Mouse (Mus musculus) testis, postnatal 14 days (tissue): Measurements from ENCODE around the gene Gm38392.
"Not testable (repeated sequence)": the region's sequence is repeated elsewhere in the genome, so short reads cannot be mapped to it uniquely, and the experiment has no call there.

ENCODE experiments used
- DNase-seq: peaks from one replicate; pipeline ENCODE4 v3.0.0; 2021; ENCODE audit warnings: low spot score

Gm38392 gene

DNA sequence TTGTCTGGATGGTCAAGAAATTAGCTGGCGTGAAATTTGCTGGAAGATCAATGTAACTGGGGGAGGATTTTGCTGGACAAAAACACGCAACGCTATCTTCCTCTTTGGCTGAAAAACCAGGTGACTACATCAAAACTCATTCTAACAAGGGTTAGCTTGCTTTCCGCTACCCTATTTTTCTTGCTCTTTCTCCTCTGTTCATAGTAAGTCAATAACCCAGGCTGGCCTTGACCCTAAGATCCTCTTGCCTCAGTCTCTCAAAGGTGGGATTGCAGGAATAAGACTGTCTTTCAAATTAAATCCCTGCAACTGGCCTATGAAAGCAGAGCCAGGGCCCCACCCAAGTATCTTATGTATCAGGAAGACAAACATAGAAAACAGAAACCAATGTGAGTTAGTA, at the start of gene Gm38392:
Gm38392 (minus strand) TSS at position 101 of the 400 bp plus-strand sequence.
- no peak for DNase-seq

DNA sequence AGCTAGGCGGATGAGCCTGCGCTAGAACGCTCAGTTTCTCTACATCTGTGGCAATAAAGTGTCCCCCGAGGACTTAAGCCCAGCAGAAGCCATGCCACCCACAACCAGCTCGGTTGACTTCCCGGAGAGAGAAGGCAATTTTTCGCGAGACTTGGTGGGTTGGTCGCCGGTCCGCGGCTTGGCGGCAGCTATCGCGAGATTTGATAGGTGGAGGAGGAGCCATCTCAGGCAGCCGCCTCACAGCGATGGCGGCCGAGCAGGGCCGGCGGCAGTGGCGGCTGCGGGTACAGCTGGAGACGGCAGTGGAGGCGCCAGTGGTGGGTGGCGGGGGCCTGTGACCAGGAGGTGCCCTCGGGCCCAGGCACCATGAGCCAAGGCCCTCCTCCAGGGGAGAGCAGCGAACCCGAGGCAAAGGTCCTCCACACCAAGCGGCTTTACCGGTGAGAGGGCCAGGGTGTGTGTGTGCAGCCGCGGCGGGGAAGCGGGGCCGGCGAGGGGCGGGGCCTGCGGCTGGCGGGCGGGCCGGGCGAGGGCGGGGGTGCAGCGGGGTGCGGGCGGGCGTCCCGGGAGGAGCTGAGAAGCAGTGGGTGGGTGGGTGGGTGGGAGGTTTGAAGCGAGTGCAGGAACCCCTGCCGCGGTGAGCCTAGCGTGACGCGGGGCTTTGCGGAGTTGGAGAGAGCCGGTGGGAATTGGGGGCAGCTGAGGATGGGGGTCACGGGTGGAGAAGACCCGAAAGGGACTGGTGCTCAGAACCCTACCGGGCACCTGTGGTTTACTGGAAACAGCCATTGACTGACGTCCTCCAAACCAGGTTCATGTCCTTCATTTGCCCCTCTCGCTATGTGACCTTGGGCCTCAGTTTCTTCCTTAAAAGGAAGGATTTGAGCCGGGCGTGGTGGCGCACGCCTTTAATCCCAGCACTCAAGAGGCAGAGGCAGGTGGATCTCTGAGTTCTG, 49.3 kb upstream of the Gm38392 start, which contains the start of the genes Tmem79 and Smg5:
Tmem79 (minus strand) TSS at position 91 of the 956 bp plus-strand sequence.
Smg5 (plus strand) TSS at position 203 of the 956 bp plus-strand sequence.
- DNase-seq: peak; percentile 96

DNA sequence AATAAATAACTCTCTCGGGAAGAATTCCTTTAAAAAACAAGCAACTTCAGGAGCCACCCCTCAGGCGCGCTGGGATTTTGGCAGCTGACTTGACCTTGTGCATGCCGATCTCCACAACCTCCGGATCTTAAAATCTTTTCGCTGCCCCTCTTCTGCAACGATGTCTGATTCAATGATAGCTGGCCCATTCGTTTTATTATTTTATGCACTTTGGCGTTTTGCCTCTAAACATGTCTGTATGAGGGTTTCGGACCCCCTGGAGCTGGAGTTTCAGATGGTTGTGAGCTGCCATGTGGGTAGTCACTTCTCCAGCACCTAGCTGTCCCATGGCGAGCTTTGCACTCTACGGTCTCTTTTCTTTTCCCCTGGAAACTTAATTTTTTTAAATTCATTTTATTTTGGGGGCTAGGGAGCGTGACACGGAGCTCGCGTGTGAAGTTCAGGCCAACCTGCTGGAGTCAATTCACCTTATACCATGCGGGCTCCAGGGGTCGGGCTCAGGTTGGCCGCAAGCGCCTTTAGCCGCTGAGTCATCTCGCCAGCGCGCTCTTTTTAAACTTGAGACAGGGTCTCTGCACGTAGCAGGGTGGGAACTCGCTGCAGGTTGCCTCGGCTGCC, 48.5 kb upstream of the Gm38392 start:
- no peak for DNase-seq

DNA sequence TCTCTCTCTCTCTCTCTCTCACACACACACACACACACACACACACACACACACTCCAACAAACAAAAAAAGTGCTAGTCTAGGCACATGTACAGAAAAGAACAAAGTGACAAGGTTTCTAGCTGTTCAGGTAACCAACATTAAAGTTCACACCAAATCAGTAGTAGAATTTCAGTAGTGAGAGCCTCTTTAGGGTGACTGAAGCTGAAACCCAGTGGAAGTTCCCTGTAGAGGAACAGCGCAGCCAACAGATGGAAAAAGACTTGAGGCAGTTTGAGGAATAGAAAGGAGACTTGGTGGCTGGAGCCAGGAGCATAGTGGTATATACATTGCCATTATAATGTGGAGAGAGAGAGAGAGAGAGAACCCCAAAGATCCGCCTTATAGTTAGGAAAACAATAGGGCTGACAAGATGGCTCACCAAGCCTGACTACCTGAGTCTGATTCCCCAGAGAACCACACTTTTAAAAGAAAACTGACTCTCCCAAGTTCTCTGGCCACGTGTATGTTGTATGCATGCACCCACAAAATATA, 48.0 kb upstream of the Gm38392 start:
- no peak for DNase-seq

DNA sequence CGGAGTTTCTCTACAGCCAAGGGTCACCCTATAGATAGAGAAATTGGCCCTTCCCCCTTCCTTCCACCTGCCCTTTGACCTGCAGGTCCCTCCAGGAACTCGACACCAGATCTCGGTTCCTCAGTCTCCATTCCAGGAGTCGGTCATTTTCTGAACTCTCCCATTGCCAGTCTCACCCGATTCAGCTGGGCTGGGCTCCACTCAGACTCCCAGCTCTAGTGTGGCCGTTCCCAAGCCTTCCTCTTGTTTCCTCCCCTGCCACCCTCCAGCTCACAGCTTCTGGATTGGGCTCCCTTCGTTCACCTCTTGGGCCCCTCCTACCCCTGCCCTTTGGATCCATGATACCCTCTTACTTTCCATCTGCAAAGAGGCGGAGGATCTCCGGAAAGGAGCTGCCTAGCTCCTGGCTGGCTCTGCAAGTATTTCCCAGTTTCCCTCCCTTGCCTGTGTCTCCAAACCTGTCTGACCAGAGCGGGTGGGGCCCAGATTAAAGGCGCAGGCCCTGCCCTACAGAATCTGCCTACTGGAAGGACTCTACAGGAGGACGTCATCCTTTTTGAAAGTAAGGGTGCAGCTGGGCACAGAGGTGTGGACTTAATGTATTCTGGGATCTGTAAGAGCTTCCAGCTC, 47.1 kb upstream of the Gm38392 start:
- no peak for DNase-seq

DNA sequence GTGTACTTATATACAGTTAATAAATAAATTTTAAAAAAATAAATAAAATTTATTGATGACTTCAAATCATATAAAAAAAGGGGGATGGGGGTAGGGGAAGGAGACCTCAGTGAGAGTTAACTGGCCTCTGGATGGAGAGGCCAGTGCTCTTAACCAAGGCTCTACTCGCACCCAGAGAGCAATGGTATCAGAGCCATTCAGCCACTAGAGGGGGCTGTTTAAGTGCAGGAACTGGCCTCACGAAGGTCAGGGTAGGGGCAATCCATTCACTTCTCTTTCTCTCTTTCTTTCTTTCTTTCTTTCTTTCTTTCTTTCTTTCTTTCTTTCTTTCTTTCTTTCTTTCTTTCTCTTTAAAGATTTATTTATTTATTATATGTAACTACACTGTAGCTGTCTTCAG, 44.3 kb upstream of the Gm38392 start:
- no peak for DNase-seq

DNA sequence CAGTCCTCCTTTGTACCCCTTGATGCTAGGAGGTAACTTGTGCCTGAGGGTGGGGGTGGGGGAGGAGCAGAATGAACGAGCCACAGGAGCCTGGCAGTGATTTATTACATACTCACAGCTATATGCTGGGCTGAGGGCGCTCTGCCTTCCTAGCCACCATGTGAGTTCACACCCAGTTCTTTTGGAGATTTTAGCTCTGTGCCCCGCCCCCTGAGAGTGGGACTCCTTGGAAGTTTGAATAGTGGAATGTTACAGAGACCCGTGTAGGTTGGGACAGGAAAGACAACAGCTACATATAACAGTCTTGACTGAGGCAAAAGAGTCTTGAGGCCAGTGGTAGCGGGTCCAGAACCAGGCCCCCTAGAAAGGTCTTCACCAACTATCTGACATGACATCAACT, 41.9 kb upstream of the Gm38392 start:
- no peak for DNase-seq

DNA sequence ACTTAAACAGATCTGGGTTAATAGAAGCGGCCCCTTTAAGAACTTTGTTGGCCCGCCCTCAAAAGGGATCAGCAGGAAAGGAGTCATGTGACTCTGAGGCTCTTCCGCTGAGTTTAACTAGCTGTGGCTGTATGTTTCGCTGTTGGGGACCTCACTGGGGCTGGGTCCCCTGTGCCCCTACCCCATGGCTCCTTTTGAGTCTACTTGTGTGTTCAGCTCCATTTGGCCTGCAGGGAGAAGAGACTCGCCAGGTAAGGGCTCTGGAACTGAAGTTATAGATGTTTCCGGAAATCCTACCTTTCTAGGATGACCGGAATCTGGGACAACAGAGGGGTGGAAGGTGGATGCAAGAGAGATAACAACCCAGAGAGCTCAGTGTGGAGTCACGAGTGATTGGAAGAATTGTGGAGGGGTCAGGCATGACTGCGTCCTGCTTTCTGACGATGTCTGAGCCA, 38.0 kb upstream of the Gm38392 start, which contains the start of gene Glmp:
Glmp (plus strand) TSS at position 73 of the 455 bp plus-strand sequence.
- DNase-seq: peak; percentile 17

DNA sequence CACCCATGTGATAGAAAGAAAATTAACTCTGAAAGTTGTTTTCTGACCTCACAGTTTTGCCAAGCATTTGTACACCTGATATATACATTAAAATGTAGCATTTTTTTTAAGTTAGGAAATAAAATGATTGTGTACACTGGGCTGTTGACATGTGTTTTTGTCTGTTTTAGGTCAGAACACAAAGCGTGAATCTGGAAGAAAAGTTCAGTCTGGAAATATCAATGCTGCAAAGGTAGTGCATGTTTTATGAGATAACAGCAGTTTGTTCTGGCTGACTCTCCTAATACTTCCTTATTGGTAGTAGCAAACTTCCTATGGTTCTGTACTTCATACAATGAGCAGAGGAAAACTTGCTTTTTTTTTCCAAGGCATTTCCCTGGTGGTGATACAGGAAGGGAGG, 12.2 kb upstream of the Gm38392 start:
- DNase-seq: no peak

DNA sequence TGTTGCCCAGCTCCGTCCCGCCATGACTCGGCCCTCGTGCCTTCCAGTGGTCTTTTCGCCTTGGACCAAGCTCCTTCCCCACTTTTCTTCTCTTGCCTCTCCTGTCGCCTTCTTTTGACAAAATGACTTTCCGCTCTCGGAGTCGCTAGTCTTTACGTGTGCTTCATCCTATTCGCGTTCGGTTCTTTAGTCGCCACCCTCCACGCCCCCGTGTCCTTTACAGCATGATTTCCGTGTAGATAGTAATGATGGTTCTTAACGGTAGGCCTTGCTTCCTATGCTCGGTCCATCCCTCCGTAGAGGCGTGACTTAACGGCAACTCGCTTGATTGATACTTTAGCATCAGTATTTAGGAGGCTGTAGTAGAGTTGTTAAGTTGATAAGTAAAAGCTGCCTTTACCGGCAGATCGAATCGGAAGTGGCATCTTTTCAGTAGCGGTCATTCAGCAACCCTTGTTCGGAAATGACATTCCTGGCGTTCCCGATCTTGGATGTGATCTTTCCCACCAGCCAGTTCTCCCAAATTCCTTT, 10.4 kb upstream of the Gm38392 start:
- no peak for DNase-seq

DNA sequence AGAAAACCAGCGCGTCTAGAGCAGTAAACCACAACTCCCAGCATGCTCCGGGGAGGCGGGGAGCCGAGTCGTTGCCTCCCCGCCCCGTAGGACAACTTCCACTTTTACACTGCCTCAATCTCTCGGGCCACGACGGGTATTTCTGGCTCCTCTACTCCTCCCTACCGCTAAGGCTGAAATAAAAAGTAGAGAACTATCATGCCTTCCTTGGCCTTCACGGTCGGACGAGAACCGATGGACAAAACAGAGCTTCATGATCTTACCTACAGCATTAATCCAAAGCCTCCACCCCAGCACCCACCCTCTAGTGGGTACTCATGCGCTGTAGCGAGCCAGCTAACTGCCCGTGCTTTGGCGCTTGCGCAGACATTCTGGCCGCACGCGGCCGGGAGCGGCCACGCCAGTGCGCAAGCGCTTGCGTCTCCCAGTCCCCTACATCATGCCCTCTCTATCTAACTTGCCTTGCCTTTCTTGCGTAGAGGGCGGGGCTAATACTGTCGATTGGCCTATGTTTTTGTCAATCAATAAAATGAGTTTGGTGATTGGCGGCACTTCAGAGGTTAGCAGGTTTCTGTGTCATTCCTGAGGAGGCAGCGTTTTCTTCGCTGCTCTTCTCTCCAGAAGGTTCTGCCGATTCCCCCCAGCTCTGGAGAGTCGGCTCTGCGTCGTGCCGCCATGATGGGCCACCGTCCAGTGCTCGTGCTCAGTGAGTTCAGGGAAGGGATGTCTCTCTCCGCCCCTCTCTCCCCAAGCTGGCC, 9.7 kb upstream of the Gm38392 start, which contains the start of the genes Tsacc and Cct3:
Tsacc (minus strand) TSS at position 439 of the 758 bp plus-strand sequence.
Cct3 (plus strand) TSS at position 556 of the 758 bp plus-strand sequence.
- peak; percentile 98 for DNase-seq

DNA sequence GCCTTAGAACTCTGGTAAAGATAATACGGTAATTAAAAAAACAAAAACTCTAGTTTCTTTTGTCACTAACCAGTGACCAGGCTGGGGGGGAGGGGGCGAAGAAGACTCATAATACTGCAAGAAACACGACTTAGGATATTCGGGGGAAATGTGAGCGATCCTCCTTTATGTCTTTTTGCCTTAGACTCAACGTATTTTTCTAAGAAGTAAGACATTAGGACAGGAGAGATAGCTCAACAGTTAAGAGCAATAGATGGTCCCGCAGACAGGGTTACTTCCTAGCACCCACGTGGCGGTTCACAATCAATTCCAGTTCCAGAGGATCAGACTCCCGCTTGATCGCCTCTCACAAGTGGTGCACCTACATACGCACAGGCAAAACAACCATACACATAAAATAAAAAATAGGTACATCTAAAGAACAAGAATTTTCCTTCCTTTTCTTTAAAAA, 9.1 kb upstream of the Gm38392 start:
- no peak for DNase-seq

DNA sequence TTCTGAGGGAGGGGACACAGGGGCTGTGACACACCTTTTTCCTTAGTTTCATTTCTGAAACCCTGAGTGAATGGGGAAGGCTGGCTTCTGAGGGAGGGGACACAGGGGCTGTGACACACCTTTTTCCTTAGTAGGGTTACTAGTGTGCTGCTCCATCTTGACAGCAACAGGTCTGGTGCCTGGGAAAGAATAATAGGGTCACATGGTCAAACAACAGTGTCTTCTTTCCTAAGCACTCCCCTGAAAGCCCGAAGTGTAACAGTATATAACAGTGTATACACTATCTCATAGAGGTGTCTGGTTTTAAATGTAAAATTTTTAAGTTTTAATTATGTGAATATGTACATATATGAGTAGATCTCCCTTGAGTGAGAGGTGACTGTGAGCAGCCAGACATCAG, 8.3 kb upstream of the Gm38392 start:
- DNase-seq: not testable (repeated sequence)

DNA sequence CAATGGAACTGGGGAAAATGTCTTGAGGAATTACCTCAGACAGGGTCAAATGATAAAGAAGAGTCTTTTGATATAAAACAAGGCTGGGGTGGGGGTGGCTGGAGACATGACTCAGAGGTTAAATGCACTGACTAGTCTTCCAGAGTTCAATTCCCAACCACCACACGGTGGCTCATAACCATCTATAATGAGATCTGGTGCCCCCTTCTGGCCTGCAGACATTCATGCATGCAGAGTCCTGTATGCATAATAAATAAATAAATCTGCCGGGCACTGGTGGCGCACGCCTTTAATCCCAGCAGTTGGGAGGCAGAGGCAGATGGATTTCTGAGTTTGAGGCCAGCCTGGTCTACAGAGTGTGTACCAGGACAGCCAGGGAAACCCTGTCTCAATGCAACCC, 5.0 kb upstream of the Gm38392 start:
- no peak for DNase-seq

DNA sequence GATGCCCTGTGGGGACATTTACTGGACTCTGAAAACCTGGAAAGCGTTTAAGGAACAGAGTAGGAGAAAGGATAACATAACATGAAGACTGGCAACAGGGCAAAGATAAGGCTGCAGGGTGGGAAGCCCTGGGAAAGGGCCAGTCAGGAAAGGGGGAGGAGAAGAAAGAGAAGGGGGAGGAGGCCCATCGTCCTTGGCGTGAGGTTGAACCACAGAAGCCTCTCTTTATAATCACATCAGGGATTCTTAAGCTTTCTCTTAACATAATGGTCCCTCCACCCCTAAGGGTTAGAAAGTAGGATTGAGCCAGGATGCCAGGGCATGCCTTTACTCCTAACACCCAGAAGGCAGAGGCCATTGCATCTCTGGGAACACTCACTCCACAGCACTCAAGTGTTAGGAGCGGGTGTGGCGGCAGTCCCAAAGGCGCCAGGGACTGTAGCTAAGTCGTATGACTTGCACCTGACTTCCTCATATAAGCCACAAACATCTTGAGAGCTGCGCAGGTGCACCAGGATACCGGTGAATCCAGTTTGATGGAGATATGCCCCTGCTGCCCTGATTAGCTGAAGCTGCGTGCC, 1.2 kb upstream of the Gm38392 start:
- DNase-seq: not testable (repeated sequence)

DNA sequence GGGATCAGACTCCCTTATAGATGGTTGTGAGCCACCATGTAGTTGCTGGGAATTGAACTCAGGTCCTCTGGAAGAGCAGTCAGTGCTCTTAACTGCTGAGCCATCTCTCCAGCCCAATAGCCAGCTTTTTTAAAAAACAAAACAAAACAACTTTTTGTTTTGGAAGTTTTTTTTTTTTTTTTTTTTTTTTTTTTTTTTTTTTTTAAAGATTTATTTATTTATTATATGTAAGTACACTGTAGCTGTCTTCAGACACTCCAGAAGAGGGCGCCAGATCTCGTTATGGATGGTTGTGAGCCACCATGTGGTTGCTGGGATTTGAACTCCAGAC, 1.5 kb downstream of the Gm38392 start:
- DNase-seq: not testable (repeated sequence)

DNA sequence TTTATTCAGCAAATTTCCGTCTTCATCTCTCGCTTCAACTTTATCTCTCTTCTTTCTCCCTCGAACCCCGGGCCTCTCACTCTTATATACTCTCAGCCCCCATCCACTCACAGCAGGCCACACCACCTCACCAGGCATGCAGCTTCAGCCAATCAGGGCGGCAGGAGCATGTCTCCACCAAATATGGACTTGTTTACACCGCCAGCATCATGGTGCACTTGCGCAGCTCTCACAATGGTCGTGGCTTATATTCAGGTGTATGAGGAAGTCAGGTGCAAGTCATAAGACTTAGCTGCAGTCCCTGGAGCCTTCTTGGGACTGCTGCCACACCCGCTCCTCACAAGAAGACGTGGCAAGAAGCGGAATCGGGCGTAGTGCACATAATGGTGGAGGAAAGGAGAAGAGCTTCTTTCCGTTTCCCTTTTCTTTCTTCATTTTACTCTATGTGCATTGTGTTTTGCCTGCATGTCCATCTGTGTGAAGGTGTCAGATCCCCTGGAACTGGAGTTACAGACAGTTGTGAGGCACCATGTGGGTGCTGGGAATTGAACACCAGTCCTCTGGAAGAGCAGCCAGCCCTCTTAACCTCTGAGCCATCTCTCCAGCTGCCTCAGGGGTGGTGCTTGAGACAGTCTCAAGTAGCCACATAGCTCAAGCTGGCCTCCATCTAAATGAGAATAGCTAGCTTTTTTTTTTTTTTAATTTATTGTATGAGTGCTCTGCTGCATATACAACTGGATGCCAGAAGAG, 2.0 kb downstream of the Gm38392 start:
- not testable (repeated sequence) for DNase-seq

DNA sequence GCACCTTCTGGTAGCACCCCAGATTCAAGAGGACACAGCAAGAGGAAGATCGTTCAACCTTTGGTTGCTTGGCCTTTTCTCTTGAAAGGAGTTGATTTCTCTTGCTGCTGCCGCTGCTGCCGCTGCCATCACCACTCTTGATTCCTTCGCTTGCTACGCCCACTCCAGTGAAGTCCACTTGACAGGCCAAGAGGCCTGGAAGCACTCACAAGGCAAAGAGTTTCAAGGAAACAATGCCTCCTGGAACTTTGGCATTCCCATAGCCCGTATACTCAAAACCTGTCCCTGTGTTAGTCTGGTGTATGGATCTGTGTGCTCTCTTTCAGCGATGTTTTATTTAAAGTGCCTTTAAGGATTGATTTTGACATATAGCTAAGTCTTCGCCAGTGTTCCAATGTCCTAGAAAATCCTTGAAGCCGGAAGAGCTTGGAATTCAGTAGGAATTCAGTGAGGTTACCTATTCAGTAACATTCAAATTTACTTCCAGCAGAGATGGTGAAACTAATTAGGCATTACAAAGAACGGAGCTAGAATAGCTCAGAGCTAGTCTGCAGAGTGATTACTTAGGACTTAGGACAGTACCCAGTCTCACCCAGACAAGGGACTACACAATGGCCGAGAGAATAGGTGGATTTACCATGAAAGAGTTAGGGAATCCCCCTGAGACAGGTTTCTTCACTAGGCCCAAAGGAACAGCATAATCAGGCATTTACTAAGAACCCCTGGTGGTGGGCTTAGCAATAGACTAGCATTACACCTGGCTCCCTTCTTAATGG, 5.7 kb downstream of the Gm38392 start:
- not testable (repeated sequence) for DNase-seq

DNA sequence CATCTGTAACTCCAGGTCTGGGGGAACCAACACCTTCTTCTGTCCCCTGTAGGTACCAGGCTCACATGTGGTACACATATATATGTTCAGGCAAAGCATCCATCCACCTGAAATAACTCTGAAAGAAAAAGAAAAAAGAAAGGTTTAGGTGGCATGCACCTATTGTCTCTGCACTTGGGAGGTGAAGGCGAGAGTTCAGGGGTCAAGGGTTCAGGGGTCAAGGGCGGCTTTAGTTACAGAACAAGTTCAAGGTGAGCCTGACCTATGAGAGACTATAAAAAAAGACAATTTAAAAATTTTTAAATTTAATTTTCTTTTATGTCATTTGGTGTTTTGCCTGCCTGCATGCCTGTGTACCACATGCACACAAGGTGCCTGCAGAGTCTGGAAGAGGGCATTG, 7.0 kb downstream of the Gm38392 start:
- DNase-seq: no peak
